Mouse (Mus musculus): ENCODE results near the gene Sprn. TPM values are rescaled to one million over a fixed set of nuclear protein-coding genes. Genes with fewer than 3 reads are reported as not detected.

Gene Sprn
- polyA plus RNA-seq, 1 experiment from 2014 or later, result not detected

DNA sequence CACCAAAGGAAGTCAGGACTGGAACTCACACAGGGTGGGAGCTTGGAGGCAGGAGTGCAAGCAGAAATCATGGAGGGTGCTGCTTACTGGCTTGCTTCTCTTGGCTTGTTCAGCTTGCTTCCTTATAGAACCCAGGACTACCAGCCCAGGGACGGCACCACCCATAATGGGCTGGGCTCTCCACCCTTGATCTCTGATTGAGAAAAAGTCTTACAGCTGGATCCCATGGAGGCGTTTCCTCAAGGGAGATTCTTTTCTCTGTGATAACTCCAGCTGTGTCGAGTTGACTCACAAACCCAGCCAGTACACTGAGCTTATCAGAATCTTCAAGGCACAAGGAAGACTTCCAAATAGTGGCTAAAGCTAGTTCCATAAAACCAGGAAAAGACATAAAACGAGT is 31.9 kb downstream of the Sprn start:
- Histone ChIP-seq H3K27me3 (replicated peaks) (no peaks in the 10 kb centered on the region), H3K4me3 (no peak overlapping the region), H3K27ac (replicated peaks) (no peak overlapping the region), H3K9ac (no peak overlapping the region), H3K36me3 (no peaks in the 10 kb centered on the region), H3K9me3 (no peaks in the 10 kb centered on the region), H3K4me1 (peaks cover 12% of the 10 kb centered on the region; the same call in 1 of the 2 replicates), H3K4me2 (no peak overlapping the region)
- WGBS, result 18% methylated on average over 4 of the region's 4 CpGs
- ATAC-seq (ENCODE audit: extremely low read depth, insufficient number of reproducible peaks, low FRiP score, low TSS enrichment), result no peak

- no peaks in the 10 kb centered on the region for H3K36me3 ChIP-seq
- H3K27me3 ChIP-seq (replicated peaks), result no peaks in the 10 kb centered on the region
- peaks cover 14% of the 10 kb centered on the region for H3K4me1 ChIP-seq
- no peaks in the 10 kb centered on the region for H3K9me3 ChIP-seq
- no peak overlapping the region for H3K4me2 ChIP-seq
- 62% methylated on average over 13 of the region's 13 CpGs for WGBS
- no peak for ATAC-seq (ENCODE audit: extremely low read depth, insufficient number of reproducible peaks, low FRiP score, low TSS enrichment)
- no peak overlapping the region for H3K9ac ChIP-seq
- no peak overlapping the region for H3K27ac ChIP-seq (replicated peaks)
- H3K4me3 ChIP-seq, result no peak overlapping the region
These were observed 33.3 kb downstream of the Sprn start for GRCm38 (mm10) chr7:140121338-140121910.

- H3K4me2 ChIP-seq, result no peak overlapping the region
- no peak for ATAC-seq (ENCODE audit: extremely low read depth, insufficient number of reproducible peaks, low FRiP score, low TSS enrichment)
- no peak overlapping the region for H3K27ac ChIP-seq (replicated peaks)
- WGBS, result 83% methylated on average over 2 of the region's 2 CpGs
- H3K4me1 ChIP-seq, result peaks cover 13% of the 10 kb centered on the region
- H3K4me3 ChIP-seq, result no peak overlapping the region
- no peaks in the 10 kb centered on the region for H3K9me3 ChIP-seq
- no peaks in the 10 kb centered on the region for H3K36me3 ChIP-seq
- no peak overlapping the region for H3K9ac ChIP-seq
- no peaks in the 10 kb centered on the region for H3K27me3 ChIP-seq (replicated peaks)
These were observed 34.2 kb downstream of the Sprn start for GRCm38 (mm10) chr7:140120484-140120883.

DNA sequence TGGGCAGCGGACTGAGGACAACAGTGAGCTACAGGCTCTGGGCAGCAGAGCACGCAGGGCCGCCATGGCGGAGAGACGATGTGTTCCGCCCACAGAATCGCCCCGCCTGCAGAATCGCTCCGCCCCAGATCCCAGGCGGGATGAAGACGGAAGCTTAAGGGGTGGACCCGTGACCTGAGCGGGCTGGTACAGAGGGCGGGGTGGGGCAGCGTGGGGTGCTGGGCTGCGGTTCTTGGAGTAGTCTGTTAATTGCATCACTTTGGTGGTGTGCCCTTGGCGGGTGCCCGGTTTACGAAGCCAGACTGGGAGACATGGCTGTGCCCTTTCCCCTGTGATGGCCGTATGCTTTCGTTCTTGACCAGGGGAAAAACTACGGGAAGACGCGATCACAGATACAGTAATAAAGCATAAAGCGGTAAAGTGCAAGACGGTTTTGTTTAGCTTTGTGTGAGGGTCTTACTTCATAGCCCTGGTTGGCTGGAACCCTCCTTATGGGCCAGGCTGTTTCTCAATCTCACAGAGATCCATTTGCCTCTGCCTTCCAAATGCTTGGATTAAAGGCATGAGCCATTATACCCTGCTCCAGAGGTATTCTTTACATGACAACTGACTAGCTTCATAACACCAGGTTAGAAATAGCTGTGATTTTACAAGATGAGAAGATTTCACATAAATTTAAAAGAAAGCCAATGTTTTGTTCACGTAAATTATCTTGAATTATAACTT is 38.2 kb downstream of the Sprn start, which contains the start of gene Echs1:
Echs1 (minus strand) TSS at position 148 of the 726 bp plus-strand sequence.
- Histone ChIP-seq H3K9me3 (no peaks in the 10 kb centered on the region), H3K4me2 (peak within 1 kb of the TSS; percentile 95), H3K27me3 (replicated peaks) (no peaks in the 10 kb centered on the region), H3K36me3 (peaks cover 16% of the 10 kb centered on the region), H3K27ac (replicated peaks) (peak within 1 kb of the TSS; percentile 92), H3K9ac (peak within 1 kb of the TSS; percentile 92), H3K4me3 (peak within 1 kb of the TSS; percentile 81), H3K4me1 (peaks cover 18% of the 10 kb centered on the region)
- 3% methylated on average over 28 of the region's 28 CpGs for WGBS
- peak; percentile 91 for ATAC-seq (ENCODE audit: extremely low read depth, insufficient number of reproducible peaks, low FRiP score, low TSS enrichment)

- Histone ChIP-seq H3K9me3 (no peaks in the 10 kb centered on the region), H3K4me2 (peak within 1 kb of the TSS; percentile 95), H3K4me3 (peak within 1 kb of the TSS; percentile 81), H3K27ac (replicated peaks) (peak within 1 kb of the TSS; percentile 92), H3K27me3 (replicated peaks) (no peaks in the 10 kb centered on the region), H3K36me3 (peaks cover 23% of the 10 kb centered on the region), H3K4me1 (peaks cover 18% of the 10 kb centered on the region), H3K9ac (peak within 1 kb of the TSS; percentile 92)
- no peak; the same call in 1 of the 2 replicates for ATAC-seq (ENCODE audit: extremely low read depth, insufficient number of reproducible peaks, low FRiP score, low TSS enrichment)
- WGBS, result 2% methylated on average over 23 of the region's 23 CpGs
These were observed 38.9 kb downstream of the Sprn start, which contains the start of gene Paox for GRCm38 (mm10) chr7:140115583-140116328. Gene Paox (plus strand): TSS chr7:140115799.

GRCm38 (mm10) chr7:140111943-140112342 is 42.7 kb downstream of the Sprn start:
- peaks cover 16% of the 10 kb centered on the region for H3K4me1 ChIP-seq
- no peak overlapping the region for H3K4me3 ChIP-seq
- H3K4me2 ChIP-seq, result no peak overlapping the region
- H3K27me3 ChIP-seq (replicated peaks), result no peaks in the 10 kb centered on the region
- no peak overlapping the region for H3K9ac ChIP-seq
- 51% methylated on average over 3 of the region's 3 CpGs for WGBS
- no peak for ATAC-seq (ENCODE audit: extremely low read depth, insufficient number of reproducible peaks, low FRiP score, low TSS enrichment)
- no peaks in the 10 kb centered on the region for H3K9me3 ChIP-seq
- H3K27ac ChIP-seq (replicated peaks), result no peak overlapping the region
- H3K36me3 ChIP-seq, result peaks cover 61% of the 10 kb centered on the region

DNA sequence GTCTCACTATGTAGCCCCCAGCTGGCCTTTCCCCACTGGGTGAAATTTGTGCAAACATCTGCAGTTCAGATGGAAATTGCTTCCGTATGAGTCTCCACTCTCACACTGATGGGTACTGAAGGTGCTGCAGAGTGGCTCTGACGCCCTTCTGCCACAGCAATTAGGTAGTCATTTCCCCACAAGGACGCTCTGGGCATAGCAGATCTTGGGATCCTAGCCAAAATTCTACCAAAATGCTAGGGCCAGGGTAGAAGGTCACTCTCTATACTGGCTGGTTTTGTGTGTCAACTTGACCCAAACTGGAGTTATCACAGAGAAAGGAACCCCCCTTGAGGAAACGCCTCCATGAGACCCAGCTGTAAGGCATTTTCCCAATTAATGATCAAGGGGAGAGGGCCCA is 50.7 kb downstream of the Sprn start:
- Histone ChIP-seq H3K4me3 (no peak overlapping the region), H3K27ac (replicated peaks) (no peak overlapping the region), H3K36me3 (peaks cover 59% of the 10 kb centered on the region), H3K9me3 (no peaks in the 10 kb centered on the region), H3K9ac (no peak overlapping the region), H3K4me2 (no peak overlapping the region), H3K27me3 (replicated peaks) (no peaks in the 10 kb centered on the region), H3K4me1 (peaks cover 14% of the 10 kb centered on the region)
- ATAC-seq (ENCODE audit: extremely low read depth, insufficient number of reproducible peaks, low FRiP score, low TSS enrichment), result no peak
- WGBS, result 74% methylated on average over 4 of the region's 4 CpGs

- Histone ChIP-seq H3K4me3 (peak within 1 kb of the TSS; percentile 56), H3K9ac (peak within 1 kb of the TSS; percentile 87), H3K27ac (replicated peaks) (peak within 1 kb of the TSS; percentile 78), H3K4me1 (peaks cover 14% of the 10 kb centered on the region), H3K27me3 (replicated peaks) (no peaks in the 10 kb centered on the region), H3K4me2 (peak within 1 kb of the TSS; percentile 75), H3K36me3 (peaks cover 59% of the 10 kb centered on the region), H3K9me3 (no peaks in the 10 kb centered on the region)
- ATAC-seq (ENCODE audit: extremely low read depth, insufficient number of reproducible peaks, low FRiP score, low TSS enrichment), result peak; percentile 75; the same call in 1 of the 2 replicates
- WGBS, result 1% methylated on average over 30 of the region's 30 CpGs
These were observed 52.5 kb downstream of the Sprn start, which contains the start of gene Fuom for GRCm38 (mm10) chr7:140101993-140102860. Gene Fuom (minus strand): TSS chr7:140102441.

DNA sequence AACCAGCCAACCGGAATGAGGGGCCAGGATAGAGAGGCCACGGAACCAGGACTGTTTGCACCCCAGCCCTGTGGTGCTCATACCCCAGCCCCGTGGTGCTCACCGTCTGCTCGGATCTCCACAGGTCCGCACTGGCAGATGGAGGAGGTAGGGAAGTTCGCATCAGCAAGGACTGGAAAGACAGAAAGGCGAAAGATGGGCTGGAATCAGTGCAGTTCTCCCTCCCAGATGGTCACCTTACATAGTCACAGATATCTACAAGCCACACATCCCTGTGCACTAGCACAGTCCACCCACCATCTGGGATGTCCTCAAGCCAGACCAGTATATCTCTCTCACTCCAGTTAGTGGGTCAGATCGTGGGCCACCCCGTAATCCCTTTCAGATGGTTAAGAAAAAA is 53.2 kb downstream of the Sprn start:
- Histone ChIP-seq H3K9me3 (no peaks in the 10 kb centered on the region), H3K27me3 (replicated peaks) (no peaks in the 10 kb centered on the region), H3K4me3 (peak overlapping the region; percentile 56), H3K27ac (replicated peaks) (peak overlapping the region; percentile 78), H3K9ac (peak overlapping the region; percentile 87), H3K4me1 (peaks cover 14% of the 10 kb centered on the region), H3K4me2 (peak overlapping the region; percentile 75), H3K36me3 (peaks cover 53% of the 10 kb centered on the region)
- WGBS, result 72% methylated on average over 10 of the region's 10 CpGs
- no peak for ATAC-seq (ENCODE audit: extremely low read depth, insufficient number of reproducible peaks, low FRiP score, low TSS enrichment)

Data from heart, embryonic 13.5 days (tissue).